Mouse (Mus musculus): ENCODE measurements at regions not wholly inside any gene's neighbourhood (a gene's known extent, or its start where the extent isn't known, plus 50 kb on each side); places are given as distances from the start of the nearest gene placed in this dataset.

DNA sequence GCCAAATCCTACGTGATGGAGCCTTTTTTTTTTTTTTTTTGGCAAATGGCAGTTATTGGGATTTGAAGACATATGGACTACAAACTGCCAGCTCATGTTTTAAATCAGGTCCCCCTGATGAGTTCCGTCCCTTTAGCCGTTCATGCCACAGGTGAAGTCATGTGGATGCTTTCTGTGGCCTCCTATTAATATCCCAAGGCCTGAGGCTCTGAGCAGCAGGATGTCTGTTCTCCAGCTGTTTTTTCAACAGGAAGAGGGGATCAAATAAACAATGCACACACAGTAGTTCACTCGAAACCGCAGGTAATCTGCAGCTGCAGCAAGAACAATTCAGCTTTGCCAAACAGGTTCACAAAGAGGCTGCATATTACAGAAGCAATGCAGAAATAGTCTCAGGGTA lies 112.1 kb downstream of the Dusp6 start:
- peak; percentile 15 for DNase-seq

DNA sequence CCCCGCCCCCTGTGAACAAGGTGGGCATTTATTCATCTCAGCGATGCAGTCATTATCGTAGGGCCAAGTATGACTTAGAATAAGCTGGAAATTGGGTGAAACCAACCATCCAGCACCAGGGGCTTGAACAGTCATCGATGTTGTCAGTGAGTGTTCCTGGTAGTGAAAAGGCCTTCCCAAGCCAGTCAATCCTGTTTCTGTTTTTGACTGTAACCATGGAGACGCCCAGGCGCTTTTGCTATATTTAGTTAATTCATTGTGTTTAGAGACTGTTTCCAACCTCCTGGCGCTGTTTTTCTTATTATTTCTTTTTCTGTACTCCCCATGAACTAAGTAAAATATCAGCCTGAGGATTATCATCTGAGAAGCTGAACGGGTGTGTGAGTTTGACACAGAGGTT lies 113.4 kb downstream of the Dusp6 start:
- no peak for DNase-seq

DNA sequence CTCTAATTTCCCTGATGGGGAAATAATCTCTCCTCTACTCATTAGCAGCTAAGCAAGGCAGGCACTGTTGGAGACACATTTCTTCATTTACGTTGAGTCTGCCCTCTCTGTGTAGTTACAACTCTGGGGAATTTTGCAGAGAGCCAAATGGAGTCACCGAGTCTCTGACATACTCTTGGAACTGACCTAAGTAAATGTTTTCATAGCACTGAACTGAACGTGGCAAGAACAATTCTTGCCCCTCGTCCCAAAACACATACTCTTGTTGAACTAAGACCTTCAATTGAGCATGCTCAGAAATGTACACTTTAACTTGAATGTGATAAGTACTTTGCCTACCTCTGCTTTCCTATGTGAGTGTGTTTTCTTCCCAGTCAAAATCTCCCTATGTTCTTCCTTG lies 114.5 kb downstream of the Dusp6 start:
- no peak for DNase-seq

DNA sequence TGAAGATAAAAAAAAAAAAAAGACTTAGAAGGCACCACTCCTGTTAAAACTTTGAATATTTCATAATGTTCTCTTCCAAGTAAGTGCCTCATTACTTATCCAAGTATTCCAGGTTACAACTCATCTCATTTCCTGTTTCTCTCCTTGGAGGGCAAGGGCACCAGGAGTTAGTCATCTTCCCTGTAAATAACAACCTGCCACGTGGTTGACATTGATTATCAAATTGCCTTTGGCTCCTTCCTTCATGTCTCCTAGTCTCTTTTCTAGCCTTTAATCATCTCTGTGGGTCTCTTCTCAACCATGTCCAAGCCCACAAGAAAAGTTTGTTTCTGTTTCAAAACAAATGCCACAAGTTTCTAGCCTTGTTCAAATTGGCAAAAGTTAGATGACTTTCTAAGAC lies 116.1 kb downstream of the Dusp6 start:
- DNase-seq = no peak

DNA sequence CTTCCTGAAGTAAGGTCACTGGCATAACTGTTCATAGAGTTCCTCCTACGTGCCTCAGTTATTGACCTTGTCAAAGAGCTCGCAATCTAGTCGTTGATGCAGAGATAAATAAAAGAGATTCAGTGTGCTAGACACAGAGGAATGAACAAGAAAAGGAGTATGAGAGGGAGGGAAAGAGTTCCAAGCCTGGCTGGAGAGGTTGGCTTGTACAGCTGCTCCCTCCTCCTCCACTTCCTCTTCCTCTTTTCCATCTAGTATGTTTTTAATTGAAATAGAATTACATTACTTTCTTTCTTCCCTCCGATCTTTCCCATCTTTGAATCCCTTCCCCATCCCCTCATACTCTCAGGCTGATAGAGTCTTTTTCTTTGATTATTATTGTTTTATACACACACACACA lies 117.1 kb downstream of the Dusp6 start:
- DNase-seq = no peak

DNA sequence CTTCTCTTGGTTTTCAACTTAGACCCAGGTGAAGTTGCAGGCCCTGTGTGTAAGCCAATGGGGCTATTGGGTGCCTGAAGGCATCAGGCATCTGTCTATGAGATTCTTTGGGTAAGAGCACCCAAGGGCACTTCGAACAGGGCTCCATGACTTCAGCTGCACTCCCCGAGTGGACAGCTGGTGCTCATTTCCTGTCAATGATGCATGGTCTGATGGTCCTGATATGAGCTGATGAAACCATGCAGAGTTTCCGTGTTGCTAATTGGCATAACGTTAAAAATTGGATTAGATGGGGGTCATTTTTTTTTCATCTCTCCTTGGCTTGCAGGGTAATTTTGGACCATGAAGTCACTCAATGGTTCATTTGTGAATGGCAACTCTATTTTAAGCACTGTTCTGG lies 120.0 kb downstream of the Dusp6 start:
- DNase-seq = no peak

DNA sequence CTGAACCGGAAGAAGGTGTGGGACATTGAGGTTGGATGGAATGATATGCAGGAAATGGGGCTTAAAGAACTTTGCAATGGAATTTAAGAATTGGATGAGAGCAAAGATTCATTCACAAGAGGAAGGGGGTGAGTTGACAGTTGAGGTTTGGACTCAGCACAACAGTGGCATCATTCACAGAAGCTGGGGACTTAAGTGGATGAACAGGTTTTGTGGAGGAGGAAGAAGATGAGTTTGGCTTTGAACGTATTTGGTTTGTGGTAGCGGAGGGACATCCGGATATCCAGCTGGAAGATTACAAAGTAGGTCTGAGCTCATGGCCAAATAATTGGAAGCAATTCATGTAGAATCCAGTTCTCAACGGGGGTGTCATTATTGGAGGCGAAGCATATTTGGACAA lies 121.3 kb downstream of the Dusp6 start:
- DNase-seq = no peak

DNA sequence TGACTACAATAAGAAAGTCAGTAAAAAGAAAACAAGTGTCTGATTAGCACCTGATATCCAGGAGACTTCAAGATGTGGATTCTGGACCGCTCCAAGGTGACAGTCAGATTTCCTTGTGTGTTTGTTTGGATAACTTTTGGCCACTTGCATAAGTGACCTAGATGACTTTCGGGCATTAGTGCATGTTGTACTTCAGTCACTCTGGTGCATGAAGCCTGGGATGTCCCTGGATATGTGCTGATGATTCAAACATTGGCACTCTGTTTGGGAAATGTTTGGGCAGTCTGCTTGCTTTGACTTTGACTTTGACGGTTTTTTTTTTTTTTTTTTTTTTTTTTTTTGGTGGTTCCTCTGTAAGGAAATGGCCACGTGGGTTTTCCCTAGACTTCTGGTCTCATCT lies 121.8 kb downstream of the Dusp6 start:
- DNase-seq = no peak

DNA sequence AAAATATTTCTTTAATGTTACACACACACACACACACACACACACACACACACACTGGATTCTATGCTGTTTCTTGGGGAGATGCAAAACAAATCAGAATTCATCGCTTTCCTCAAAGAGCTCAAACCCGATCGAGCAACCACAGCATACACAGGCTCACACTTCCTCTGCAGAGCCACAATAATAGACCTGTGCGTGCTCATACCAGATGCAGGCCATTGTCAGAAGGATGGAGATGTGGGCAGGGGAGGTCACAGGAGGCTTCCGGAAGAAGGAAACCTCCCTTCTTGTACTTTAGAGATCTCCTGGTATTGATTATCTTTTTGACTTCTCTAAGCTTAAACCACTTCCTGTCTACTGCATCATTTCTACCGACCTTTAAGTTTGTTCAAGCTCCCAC lies 122.8 kb downstream of the Dusp6 start:
- DNase-seq = peak; percentile 30

DNA sequence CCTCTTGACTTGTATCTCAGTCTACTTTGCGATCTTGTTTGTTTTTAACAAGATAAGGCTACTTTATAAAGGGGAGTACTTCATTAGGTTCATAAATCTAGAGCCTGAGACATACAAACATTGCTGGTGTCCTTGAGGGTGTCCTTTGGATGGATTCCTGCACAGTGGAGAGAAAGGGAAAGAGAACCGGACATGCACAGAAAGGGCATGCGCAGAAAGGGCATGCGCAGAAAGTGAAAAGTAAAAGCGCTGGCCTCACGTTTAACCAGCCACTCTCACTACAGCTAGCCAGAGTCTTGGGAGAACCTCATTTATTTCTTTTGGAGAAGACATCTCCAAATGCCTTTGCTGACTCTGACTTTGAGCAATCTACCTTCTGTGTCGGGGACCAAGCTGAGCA lies 125.5 kb downstream of the Dusp6 start:
- DNase-seq = no peak

DNA sequence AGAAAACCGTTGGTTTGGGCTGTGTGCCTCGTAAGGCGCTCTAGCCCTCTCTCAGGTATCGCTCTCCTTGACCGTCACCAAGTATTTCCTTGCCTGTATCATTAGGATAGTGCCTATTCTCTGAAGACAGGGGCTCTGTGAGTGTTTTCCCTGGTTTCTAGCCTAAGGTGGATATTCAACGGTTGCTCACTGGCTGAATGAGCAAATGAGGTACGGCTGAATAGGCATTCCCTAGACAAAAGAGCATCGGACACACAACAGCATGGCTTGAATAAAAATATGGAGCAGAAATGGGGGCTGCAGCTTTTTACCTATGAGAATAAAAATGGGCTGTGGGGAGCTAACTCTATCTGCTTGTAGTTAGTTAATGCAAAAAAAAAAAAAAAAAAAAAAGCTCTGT lies 126.0 kb downstream of the Dusp6 start:
- DNase-seq = no peak

DNA sequence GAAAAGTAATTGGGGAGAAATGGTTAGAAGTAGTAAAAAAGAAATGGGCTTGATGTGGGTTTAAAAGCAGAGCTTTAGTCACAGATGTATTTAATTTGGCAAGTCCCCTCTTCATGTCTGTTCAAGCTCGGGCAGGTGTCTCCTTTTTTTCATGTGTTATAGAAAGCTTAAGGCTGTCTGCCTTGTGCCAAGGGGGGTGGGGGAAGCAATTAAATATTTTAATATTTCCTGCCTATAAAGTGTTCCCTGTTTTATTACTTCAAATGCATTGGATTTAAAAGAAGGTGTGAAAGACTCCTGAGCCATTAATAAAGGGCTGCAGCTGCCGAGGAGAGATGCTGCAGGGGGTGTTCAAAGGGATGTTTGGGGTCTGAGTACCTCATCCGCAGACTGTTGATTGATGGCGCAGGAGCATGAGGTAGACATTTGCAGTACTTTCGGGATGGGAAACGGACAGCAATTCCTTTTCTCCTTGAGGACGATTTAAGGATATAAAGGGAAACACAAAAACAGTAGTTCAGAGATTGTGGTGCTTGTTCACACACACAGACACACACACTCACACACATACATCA lies 127.7 kb downstream of the Dusp6 start:
- no peak for DNase-seq

DNA sequence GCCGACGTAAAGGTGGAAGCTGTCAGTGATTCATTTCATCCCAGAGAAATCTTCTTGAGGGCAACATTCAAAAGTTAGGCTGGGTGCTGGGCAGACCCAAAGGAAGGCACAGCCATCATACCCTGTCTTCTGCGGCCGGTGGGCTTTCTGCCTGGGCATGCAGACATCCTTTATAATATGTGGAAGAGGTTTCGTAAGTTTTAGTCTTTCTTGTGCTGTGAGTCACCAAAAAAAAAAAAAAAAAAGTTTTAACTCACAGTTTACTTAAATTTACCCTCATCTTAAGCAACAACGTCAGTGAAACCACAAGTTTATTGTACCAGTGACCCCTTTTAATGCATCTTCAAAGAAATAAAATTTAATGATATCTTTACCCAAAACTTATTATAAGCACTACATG lies 128.7 kb downstream of the Dusp6 start:
- DNase-seq = no peak

DNA sequence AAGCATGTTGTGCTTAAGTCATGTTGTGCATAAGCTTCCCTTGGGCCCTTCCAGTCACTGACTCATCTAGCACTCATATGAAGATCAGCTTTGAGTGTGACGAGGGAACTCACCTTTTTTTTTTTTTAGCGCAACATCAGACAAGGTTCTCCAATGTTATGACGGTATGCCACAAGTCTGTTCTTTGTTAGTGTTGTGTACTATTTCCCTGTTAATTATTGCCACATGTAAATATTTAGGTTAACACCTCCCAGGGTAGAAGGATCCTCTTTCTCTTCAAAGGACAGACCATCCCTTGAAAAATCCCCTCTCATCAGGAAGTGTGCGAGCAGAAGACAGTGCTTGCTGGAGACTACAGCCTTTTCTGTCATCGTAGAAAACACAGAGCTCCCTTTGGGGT lies 129.9 kb downstream of the Dusp6 start:
- no peak for DNase-seq

DNA sequence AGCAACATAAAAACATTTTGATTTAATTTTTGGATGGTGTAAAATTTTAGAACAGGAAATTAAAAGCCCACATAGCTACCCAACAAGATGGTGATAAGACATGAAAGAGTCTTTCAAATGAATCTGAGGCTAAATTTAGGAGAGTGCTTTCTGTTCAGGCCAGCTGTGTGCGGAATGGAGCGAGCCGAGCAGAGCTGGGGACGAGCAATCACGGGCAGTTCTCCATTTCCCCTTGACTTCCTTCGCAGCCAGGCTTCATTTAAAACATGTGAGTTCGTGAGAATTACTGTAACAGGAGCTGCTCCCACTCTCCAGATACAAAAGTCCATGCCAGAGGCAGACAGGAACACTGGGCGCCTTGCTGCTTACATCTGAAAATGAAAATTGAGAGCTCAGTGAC lies 130.5 kb downstream of the Dusp6 start:
- DNase-seq = peak; percentile 14

DNA sequence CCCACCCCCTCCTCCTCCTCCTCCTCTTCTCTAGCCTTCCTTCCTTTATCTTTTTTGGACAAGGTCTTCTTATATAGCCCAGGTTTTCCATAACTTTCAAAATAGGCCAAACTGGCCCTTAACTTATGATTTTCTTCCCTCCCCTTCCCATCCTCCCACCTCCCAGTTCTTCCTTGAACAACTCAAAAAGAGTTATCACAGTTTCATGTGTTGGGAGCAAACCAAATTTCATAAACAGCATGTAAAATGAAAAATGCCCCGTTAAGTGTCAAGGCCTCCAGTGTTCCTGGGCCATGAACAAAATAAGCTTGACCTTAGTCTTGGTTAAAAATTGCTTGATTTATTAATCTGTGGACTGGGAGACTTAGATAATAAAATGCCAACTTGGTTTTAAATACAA lies 132.4 kb downstream of the Dusp6 start:
- DNase-seq = no peak

DNA sequence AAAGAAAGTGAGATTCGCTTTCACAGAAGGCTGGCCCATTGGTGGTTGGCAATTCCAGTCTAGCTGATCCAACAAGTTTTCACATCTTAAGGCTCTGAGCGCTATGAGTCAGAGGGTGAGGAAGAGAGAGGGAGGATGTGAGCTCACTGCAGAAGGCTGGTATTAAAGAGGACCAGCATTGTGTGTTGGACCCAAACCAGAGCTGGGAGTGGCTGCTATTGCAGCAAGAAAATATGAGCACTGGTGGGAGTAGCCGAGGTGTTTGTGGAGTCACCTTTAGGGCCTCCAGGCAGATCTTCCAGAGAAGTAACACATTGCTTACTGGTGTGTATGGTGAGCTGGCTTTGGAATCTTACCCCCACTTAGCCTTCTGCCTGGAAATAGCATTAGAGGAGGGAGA lies 133.6 kb downstream of the Dusp6 start:
- DNase-seq = no peak

DNA sequence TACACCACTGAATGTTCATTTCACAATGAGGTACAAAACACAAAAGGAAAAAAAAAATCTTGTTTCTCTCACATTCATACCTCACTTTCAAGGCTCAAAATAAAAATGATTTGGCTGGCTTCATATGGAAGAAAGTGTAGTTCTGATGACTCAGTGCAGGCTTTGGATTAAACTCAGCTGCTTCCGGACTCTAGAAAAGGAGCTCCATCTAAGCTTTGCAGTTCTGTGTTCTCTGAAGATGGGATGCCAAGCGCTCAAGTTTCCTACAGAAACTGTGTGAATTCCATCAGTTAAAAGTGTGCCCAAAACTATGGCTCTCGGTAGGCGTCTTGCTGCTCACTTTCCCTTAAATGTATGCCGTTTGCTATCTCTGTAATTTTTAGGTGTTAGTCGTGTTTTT lies 137.0 kb downstream of the Dusp6 start:
- DNase-seq = no peak

DNA sequence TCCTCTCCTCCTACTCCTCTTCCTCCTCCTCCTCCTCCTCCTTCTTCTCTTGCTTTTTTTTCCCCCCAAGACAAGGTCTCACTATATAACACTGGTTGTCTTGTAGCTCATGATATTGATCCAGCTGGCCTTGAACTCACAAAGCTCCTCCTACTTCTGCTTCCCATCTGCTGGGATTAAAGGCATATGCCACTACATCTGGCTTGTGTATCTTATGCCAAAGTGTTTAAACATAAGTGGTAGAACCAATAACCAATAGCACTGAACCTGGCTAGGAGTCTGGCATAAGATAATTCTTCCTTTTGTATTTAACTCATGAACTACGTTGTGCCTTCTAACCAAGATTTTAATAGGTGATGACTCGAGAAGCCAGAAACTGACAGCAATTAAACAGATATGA lies 143.7 kb downstream of the Dusp6 start:
- no peak for DNase-seq

DNA sequence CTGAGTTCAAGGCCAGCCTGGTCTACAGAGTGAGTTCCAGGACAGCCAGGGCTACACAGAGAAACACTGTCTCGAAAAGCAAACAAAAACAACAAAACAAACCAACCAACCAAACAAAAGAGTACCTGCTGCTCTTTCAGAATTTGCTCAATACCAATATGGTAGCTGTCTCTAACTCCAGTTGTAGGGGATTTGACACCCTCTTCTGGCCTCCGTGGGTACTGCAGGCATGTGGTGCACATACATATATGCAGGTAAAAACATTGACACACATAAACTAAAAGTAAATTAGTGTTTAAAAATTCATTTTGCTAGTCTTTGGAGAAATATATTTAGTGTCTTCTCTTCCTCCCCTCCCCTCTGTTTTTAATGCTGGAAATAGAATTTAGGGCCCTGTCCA lies 145.8 kb downstream of the Dusp6 start:
- DNase-seq = peak; percentile 26

DNA sequence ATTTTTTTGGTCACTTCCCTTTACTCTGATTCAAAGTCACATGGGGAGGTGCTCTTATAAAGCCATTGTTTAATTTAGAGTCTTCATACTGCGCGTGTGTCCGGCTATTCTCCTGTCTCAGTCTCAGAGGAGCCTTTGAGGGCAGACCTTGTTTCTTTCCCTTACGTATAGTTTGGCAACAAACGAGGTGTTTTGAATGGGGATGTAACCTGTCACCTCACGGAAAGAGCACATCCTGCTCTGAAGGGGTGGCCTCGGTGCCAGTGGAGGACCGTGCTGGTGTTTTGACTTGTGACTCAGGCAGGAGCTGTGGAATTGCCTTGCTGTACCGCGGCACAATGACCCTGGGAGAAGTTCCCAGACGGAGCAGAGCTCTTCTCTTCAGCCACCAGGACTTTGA lies 146.7 kb downstream of the Dusp6 start:
- no peak for DNase-seq

DNA sequence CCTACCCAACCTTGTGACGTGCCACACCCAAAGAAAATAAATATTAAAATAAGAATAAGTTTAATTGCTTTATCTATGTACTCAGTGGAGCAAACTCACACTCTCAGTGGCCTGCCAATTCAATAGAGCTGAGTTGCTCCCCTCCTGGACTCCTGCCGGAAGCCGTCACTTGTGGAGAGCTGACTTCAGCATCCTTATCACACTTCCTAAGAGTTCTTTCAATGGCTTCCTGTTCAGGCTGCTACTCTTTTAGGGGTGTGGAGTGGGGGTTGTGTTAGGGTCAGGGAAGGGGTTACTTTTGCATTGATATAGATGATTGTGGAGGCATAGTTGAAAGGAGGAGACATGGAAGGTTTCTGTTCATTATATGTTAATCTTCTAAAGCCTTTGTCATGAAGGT lies 147.7 kb downstream of the Dusp6 start:
- DNase-seq = no peak

DNA sequence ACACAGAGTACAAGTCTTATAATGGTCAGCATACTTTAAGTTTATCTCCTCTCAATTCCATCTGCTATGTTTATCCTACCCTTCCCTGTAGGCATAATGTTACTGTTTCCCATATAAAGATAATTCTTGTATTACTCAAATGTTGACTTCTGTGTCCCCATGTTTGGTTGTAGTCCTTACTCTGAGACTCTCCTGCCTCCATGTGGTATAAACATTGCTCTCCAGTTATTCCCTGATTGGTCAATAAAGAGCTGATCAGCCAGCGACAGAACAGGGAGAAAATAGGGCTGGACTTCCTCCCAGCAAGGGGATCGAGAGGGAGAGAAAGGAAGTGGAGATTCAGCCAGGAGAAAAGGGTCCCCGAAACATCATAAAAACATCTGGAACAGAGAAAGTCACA lies 150.4 kb downstream of the Dusp6 start:
- DNase-seq = no peak

DNA sequence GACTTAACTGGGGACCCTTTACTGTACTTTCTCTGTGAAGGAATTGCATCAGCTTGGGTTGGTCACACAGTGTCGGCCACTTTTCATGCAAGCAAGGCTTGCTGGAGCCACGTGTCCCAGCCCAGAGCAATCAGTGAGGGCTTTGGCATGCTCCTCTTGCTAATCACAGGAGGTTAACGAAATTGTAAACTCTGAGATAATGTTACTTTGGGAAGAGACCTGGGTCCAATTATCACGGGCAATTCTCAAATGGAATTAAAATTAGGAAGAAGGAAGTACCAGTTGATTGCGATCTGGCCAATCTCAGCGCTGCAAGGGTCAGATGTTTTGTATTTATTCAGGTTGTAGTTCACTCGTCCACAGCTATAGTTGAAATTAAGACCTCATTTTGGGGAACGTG lies 153.2 kb downstream of the Dusp6 start:
- DNase-seq = no peak

DNA sequence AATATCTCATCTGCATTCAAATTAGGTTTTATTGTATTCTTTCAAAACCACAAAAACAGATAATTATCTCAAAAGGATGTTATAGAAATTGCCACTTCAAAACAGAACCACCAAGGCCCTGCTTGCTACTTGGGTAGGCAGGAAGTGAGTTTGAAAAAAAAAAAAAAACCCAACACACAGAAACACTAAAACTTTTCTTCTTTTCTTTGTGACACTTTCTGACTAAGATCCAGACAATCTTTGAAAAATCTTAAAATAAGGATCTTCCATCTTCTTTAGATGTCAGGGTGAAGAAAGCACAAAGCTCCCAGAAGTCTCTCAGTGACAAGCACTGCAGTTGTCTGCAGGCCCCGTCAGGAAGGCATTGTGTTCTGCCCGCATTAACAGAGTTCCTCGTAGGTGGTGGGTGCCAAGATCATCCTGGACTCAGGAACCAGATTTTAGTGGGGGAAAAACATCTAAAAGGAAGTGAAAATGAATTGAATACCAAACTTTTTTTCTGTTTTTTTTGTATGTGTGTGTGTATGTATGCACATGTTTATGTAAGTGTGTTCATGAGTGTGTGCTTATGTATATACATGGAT lies 154.0 kb downstream of the Dusp6 start:
- DNase-seq = peak; percentile 33

DNA sequence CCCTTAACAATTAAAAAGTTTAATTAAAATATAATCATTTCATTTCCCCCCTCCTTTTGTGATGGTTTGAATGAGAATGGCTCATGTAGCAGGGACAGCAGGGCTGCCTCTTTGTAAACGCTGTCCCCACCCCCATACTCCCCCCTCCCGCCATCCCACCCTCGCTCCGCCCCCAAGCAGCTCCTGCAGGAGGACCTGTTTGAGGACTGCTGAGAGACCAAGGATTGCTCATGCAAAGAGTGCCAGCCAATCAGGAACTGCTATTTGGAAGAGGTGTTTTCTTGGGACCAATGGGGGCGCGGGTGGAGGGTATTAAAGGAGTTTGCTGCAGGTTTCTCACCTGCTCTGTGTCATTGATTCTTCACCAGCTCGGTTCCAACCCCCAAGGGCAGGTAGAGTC lies 154.6 kb downstream of the Dusp6 start:
- DNase-seq = no peak
